Comparison of ENCODE assay signal across 8 mouse cellular contexts in the genomic region with DNA sequence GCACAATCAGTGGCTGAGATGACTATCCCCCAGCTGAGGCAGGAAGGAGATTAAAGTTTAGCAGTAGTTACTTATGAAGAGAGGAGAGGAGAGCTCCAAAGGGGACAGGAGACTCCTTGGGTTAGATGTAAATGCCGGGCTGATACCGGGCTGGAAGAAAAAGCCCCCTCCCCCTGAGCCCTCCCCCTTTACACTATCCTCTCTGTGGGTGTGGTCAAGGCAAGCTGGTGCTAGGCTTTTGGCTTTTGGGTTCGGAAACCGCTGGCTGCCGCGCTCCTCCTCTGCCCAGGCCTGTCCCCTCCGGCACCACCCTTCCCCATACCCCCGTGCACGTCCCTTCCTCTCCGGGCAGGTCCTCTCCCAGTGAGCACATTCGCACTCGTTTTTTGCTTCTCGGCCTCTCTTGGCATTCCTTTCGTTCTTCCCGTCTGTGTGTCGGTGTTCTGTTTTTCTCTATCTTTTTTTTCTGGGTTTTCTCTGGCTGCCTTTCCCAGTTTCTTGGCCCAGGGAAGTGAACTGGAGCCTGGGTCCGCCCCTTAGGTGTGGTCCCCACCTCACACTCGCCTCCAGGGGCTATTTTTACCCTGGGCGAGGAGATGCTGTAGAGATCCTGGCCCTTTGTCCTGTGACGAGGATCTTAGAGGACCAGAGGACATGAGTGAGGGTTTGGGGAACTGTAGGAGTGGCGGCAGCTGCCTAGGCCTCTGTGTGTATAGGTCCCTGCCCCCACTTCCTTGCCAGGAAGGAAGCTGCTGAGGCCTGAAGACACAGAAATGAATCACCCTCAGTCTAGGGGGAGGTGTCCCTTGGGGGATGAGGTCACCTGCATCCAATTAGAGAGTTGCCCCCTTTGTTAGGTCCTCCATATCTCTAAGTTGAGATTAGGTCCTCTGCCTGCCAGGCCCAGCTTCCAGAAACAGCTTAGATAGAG. TPM values are rescaled to one million over a fixed set of nuclear protein-coding genes. Genes with fewer than 3 reads are reported as not detected.
DNase-seq lines count a peak whose midpoint lies in the region; ATAC-seq lines count a peak whose summit lies in the region.

No protein-coding gene starts in this region.

- peak overlapping the region; percentile 58 for H3K4me2 ChIP-seq in forebrain, embryonic 16.5 days (ENCODE audit: low read length)
- H3K4me2 ChIP-seq in hindbrain, embryonic 13.5 days, result peak overlapping the region; percentile 61
- peak overlapping the region; percentile 99 for H3K4me2 ChIP-seq in liver, embryonic 11.5 days

- peaks cover 30% of the 10 kb centered on the region for H3K4me1 ChIP-seq in forebrain, embryonic 16.5 days (replicated peaks; ENCODE audit: control insufficient read depth, insufficient read depth, low read length)
- H3K4me1 ChIP-seq in hindbrain, embryonic 13.5 days (replicated peaks), result peaks cover 41% of the 10 kb centered on the region
- H3K4me1 ChIP-seq in liver, embryonic 11.5 days (replicated peaks; ENCODE audit: control insufficient read depth, insufficient read depth, low read length), result peaks cover 46% of the 10 kb centered on the region

- peak overlapping the region; percentile 88 for H3K27ac ChIP-seq in forebrain, embryonic 16.5 days (ENCODE audit: low read length)
- H3K27ac ChIP-seq in hindbrain, embryonic 13.5 days, result peak overlapping the region; percentile 90
- peak overlapping the region; percentile 87 for H3K27ac ChIP-seq in liver, embryonic 11.5 days (ENCODE audit: low read depth, low read length)

- peak overlapping the region; percentile 47 for H3K4me3 ChIP-seq in forebrain, embryonic 16.5 days (replicated peaks; ENCODE audit: low read length)
- peak overlapping the region; percentile 43 for H3K4me3 ChIP-seq in hindbrain, embryonic 13.5 days
- H3K4me3 ChIP-seq in liver, embryonic 11.5 days (ENCODE audit: low read depth, low read length), result peak overlapping the region; percentile 81

- WGBS in forebrain, embryonic 16.5 days, result under 1% methylated on average over 21 of the region's 21 CpGs
- WGBS in hindbrain, embryonic 13.5 days, result 4% methylated on average over 21 of the region's 21 CpGs
- WGBS in liver, embryonic 11.5 days, result 3% methylated on average over 21 of the region's 21 CpGs

- 0 out of 2 replicates have a peak, but pooled peaks cover 2% of the 10 kb centered on the region for H3K36me3 ChIP-seq in forebrain, embryonic 16.5 days (ENCODE audit: control insufficient read depth, insufficient read depth)
- H3K36me3 ChIP-seq in hindbrain, embryonic 13.5 days, result peaks cover 13% of the 10 kb centered on the region
- H3K36me3 ChIP-seq in liver, embryonic 11.5 days (ENCODE audit: control insufficient read depth, insufficient read depth, low read length), result peaks cover 32% of the 10 kb centered on the region

- no peak for DNase-seq in cerebellum, adult 11 months
- peak; percentile 39 to 46 for DNase-seq in cerebellum, adult 18-20 months
- DNase-seq in liver, embryonic 11.5 days (ENCODE audit: low spot score), result peak; percentile 77
- peak; percentile 61 to 81 for DNase-seq in thymus, adult 18-20 months

- no peaks in the 10 kb centered on the region for H3K27me3 ChIP-seq in forebrain, embryonic 16.5 days (replicated peaks; ENCODE audit: control insufficient read depth, insufficient read depth, low read length)
- no peaks in the 10 kb centered on the region for H3K27me3 ChIP-seq in hindbrain, embryonic 13.5 days
- no peaks in the 10 kb centered on the region for H3K27me3 ChIP-seq in liver, embryonic 11.5 days (replicated peaks; ENCODE audit: control insufficient read depth, insufficient read depth, low read length)

- no peaks in the 10 kb centered on the region for H3K9me3 ChIP-seq in forebrain, embryonic 16.5 days (ENCODE audit: control insufficient read depth, low read length)
- no peaks in the 10 kb centered on the region; the same call in 1 of the 2 replicates for H3K9me3 ChIP-seq in hindbrain, embryonic 13.5 days
- no peaks in the 10 kb centered on the region for H3K9me3 ChIP-seq in liver, embryonic 11.5 days (ENCODE audit: control insufficient read depth, low read length)

- ATAC-seq in cerebellum, adult (ENCODE audit: insufficient number of reproducible peaks, low FRiP score, low TSS enrichment), result 0 out of 2 replicates have a peak, but pooled peaks have one; percentile 33
- ATAC-seq in forebrain, embryonic 16.5 days, result peak; percentile 23; the same call in 1 of the 2 replicates
- ATAC-seq in hindbrain, embryonic 13.5 days (ENCODE audit: low FRiP score), result peak; percentile 44; the same call in 1 of the 2 replicates
- peak; percentile 62 for ATAC-seq in liver, embryonic 11.5 days (replicated peaks; ENCODE audit: low FRiP score)
- peak; percentile 80 for ATAC-seq in monocyte, adult 5-6 weeks (replicated peaks; ENCODE audit: insufficient number of reproducible peaks, low FRiP score, low TSS enrichment, poor library complexity, severe bottlenecking)

- H3K9ac ChIP-seq in forebrain, embryonic 16.5 days (replicated peaks; ENCODE audit: low read depth, low read length), result peak overlapping the region; percentile 69
- peak overlapping the region; percentile 74 for H3K9ac ChIP-seq in hindbrain, embryonic 13.5 days
- peak overlapping the region; percentile 86 for H3K9ac ChIP-seq in liver, embryonic 11.5 days (ENCODE audit: low read depth, low read length)

RNA-seq across cellular contexts. Expression of a gene that starts 1.7 kb away (rescaled TPM):
- 79.3 and 85.5 TPM in 2 replicates for polyA plus RNA-seq in forebrain, embryonic 16.5 days (2015; fragmentation: Nextera tagmentation; extraction: Ambion mirVana)
- polyA plus RNA-seq in hindbrain, embryonic 13.5 days (2015; fragmentation: Nextera tagmentation; extraction: Ambion mirVana), result 100 and 102 TPM in 2 replicates
- polyA plus RNA-seq in liver, embryonic 11.5 days (2014; fragmentation: Nextera tagmentation; extraction: Ambion mirVana), result 118 and 134 TPM in 2 replicates
- 356 to 514 TPM (median 477 TPM) in 3 replicates for total RNA-seq in monocyte, adult 5-6 weeks (2017)

RNA-seq across cellular contexts. Expression of a gene that starts 4.9 kb away (rescaled TPM):
- polyA plus RNA-seq in forebrain, embryonic 16.5 days (2015; fragmentation: Nextera tagmentation; extraction: Ambion mirVana), result 3.1 and 3.4 TPM in 2 replicates
- 2.7 and 3.5 TPM in 2 replicates for polyA plus RNA-seq in hindbrain, embryonic 13.5 days (2015; fragmentation: Nextera tagmentation; extraction: Ambion mirVana)
- 3.8 and 4.7 TPM in 2 replicates for polyA plus RNA-seq in liver, embryonic 11.5 days (2014; fragmentation: Nextera tagmentation; extraction: Ambion mirVana)
- 0.76 to 1.6 TPM in 2 of 3 replicates, not detected in the other for total RNA-seq in monocyte, adult 5-6 weeks (2017)

RNA-seq across cellular contexts. Expression of a gene that starts 7.4 kb away (rescaled TPM):
- 484 and 489 TPM in 2 replicates for polyA plus RNA-seq in forebrain, embryonic 16.5 days (2015; fragmentation: Nextera tagmentation; extraction: Ambion mirVana)
- polyA plus RNA-seq in hindbrain, embryonic 13.5 days (2015; fragmentation: Nextera tagmentation; extraction: Ambion mirVana), result 420 and 426 TPM in 2 replicates
- 124 and 132 TPM in 2 replicates for polyA plus RNA-seq in liver, embryonic 11.5 days (2014; fragmentation: Nextera tagmentation; extraction: Ambion mirVana)
- 1.1 TPM in 1 of 3 replicates, not detected in the others for total RNA-seq in monocyte, adult 5-6 weeks (2017)

RNA-seq across cellular contexts. Expression of a gene that starts 13.8 kb away (rescaled TPM):
- polyA plus RNA-seq in forebrain, embryonic 16.5 days (2015; fragmentation: Nextera tagmentation; extraction: Ambion mirVana), result not detected in 2 replicates
- polyA plus RNA-seq in hindbrain, embryonic 13.5 days (2015; fragmentation: Nextera tagmentation; extraction: Ambion mirVana), result not detected in 2 replicates
- 0.34 and 1.8 TPM in 2 replicates for polyA plus RNA-seq in liver, embryonic 11.5 days (2014; fragmentation: Nextera tagmentation; extraction: Ambion mirVana)
- total RNA-seq in monocyte, adult 5-6 weeks (2017), result not detected in 3 replicates

RNA-seq across cellular contexts. Expression of a gene that starts 14.6 kb away (rescaled TPM):
- 0.24 TPM in 1 of 2 replicates, not detected in the other for polyA plus RNA-seq in forebrain, embryonic 16.5 days (2015; fragmentation: Nextera tagmentation; extraction: Ambion mirVana)
- polyA plus RNA-seq in hindbrain, embryonic 13.5 days (2015; fragmentation: Nextera tagmentation; extraction: Ambion mirVana), result 0.25 and 0.31 TPM in 2 replicates
- 8.4 and 11.2 TPM in 2 replicates for polyA plus RNA-seq in liver, embryonic 11.5 days (2014; fragmentation: Nextera tagmentation; extraction: Ambion mirVana)
- total RNA-seq in monocyte, adult 5-6 weeks (2017), result 0.57 to 3.1 TPM (median 0.75 TPM) in 3 replicates

Comparison
In these comparisons a context has a peak if more than half of its experiments do, and no peak if none do; other contexts are left out.
1. ATAC-seq: peak in every context shown above with its lines; median percentile 80 in monocyte, adult 5-6 weeks; 62 in liver, embryonic 11.5 days; 44 in hindbrain, embryonic 13.5 days; 33 in cerebellum, adult; 23 in forebrain, embryonic 16.5 days.